Mouse (Mus musculus) neural tube, embryonic 15.5 days (tissue): ENCODE measurements at regions not wholly inside any gene's neighbourhood (a gene's known extent, or its start where the extent isn't known, plus 50 kb on each side); places are given as distances from the start of the nearest gene placed in this dataset.

ENCODE experiments used
- ATAC-seq: fragments of 200-750 bp; cut with Nextera tagmentation; 2 replicates; pipeline ENCODE4 v1.8.0; 2017; ENCODE audit warnings: mild to moderate bottlenecking, moderate TSS enrichment, moderate library complexity; ENCODE audit not compliant: low FRiP score
- H3K27ac ChIP-seq: fragments of 300-500 bp; sonication (generic); replicated peaks from 2 replicates; pipeline ENCODE4 v1.5.1; 2015; ENCODE audit warnings: mild to moderate bottlenecking, inconsistent platforms
- H3K27me3 ChIP-seq: fragments of 300-500 bp; sonication (generic); replicated peaks from 2 replicates; pipeline ENCODE4 v1.6.1; 2015; ENCODE audit warnings: inconsistent platforms
- H3K36me3 ChIP-seq: fragments of 300-500 bp; sonication (generic); 2 replicates; pipeline ENCODE4 v1.6.1; 2015; ENCODE audit warnings: inconsistent platforms
- H3K4me1 ChIP-seq: fragments of 300-500 bp; sonication (generic); 2 replicates; pipeline ENCODE4 v1.6.1; 2015; ENCODE audit warnings: inconsistent platforms
- H3K4me2 ChIP-seq: fragments of 300-500 bp; sonication (generic); 2 replicates; pipeline ENCODE4 v1.6.1; 2015; ENCODE audit warnings: inconsistent platforms, mild to moderate bottlenecking, moderate library complexity
- H3K4me3 ChIP-seq: fragments of 300-500 bp; sonication (generic); replicated peaks from 2 replicates; pipeline ENCODE4 v1.5.1; 2015; ENCODE audit warnings: mild to moderate bottlenecking, inconsistent platforms
- H3K9ac ChIP-seq: fragments of 300-500 bp; sonication (generic); replicated peaks from 2 replicates; pipeline ENCODE4 v1.6.1; 2015; ENCODE audit warnings: mild to moderate bottlenecking, inconsistent platforms
- H3K9me3 ChIP-seq: fragments of 300-500 bp; sonication (generic); replicated peaks from 2 replicates; pipeline ENCODE4 v1.6.1; 2016; ENCODE audit warnings: inconsistent platforms
- WGBS: fragments of 180-500 bp; shearing (Covaris S2); methylation state at CpG from one replicate; pipeline ENCODE4 v1.1.7; 2015; ENCODE audit warnings: mixed read lengths; 5-methylcytosine and 5-hydroxymethylcytosine counted together

DNA sequence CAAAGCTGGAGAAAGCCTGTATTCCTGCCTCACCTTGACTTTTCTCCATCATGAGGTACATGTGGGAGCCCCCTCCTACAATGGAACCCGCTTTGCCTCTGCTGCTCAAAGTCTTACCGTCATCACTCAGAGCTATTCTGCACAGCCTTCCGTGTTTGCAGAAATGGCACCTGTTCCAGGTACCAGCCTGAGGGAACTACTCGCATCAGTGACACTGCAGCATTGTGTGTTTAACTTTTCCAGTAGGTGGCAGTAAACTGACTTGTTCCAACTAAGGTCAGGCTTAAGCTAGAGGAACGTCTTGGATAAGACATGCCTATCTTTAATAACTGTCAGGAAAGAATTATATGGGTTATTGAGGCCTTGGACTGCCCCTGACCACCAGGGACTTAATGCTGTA lies 71.4 kb downstream of the Fam173b start:
- ATAC-seq = no peak
- H3K4me2 ChIP-seq = no peak overlapping the region
- no peaks in the 10 kb centered on the region for H3K27me3 ChIP-seq
- H3K9ac ChIP-seq = no peak overlapping the region
- no peak overlapping the region for H3K27ac ChIP-seq
- H3K36me3 ChIP-seq = no peaks in the 10 kb centered on the region
- 48% methylated on average over 5 of the region's 5 CpGs for WGBS
- peaks cover 5% of the 10 kb centered on the region; the same call in 1 of the 2 replicates for H3K4me1 ChIP-seq
- H3K4me3 ChIP-seq = no peak overlapping the region
- no peaks in the 10 kb centered on the region for H3K9me3 ChIP-seq

DNA sequence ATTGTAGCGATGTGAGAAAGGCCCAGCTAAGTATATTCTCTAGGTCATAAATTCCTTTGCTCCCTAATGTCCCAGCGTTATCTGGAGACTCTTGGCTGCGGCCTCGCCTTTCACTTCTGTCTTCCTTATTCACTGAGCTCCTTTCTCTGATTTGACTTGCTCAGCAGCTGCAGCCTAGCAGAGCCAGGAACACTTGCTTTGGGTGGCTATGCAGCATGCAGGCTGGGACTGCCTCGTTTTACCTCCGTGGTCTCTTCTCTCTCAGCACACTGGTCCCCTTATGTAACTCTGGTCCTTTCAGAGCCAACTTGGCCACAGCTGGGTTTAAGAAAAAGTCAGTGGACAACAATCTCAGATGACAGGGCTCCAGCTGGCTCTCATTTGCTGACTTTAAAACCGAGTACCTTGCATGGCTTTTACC lies 75.1 kb downstream of the Fam173b start:
- WGBS = 31% methylated on average over 7 of the region's 7 CpGs
- no peaks in the 10 kb centered on the region for H3K36me3 ChIP-seq
- no peak overlapping the region for H3K4me3 ChIP-seq
- no peak overlapping the region for H3K4me2 ChIP-seq
- H3K9me3 ChIP-seq = no peaks in the 10 kb centered on the region
- no peaks in the 10 kb centered on the region for H3K27me3 ChIP-seq
- H3K9ac ChIP-seq = no peak overlapping the region
- no peak overlapping the region for H3K27ac ChIP-seq
- ATAC-seq = no peak
- peaks cover 5% of the 10 kb centered on the region; the same call in 1 of the 2 replicates for H3K4me1 ChIP-seq

DNA sequence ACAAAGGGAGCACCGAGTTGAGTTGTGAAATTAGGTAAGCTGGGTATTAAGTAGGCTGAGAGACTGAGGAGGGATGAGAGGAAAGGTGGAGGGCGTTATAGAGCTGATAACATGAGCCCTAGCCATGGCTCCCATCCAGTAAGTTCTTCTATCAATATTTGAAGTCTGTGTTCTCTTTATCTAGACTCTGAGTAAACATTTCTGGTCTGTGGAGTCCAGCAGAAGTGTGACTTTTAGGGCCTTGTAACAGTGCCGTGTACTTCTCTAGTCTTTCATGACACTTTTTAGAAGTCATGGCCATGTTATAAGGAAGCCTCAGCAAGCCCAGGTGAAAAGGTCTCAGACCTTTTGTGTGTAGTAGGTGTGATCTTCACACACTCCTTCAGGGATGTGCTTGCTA lies 91.5 kb downstream of the Fam173b start:
- Histone ChIP-seq H3K27me3 (no peaks in the 10 kb centered on the region), H3K4me3 (no peak overlapping the region), H3K4me2 (no peak overlapping the region), H3K27ac (no peak overlapping the region), H3K36me3 (no peaks in the 10 kb centered on the region), H3K9me3 (no peaks in the 10 kb centered on the region), H3K4me1 (no peaks in the 10 kb centered on the region), H3K9ac (no peak overlapping the region)
- 88% methylated on average over 3 of the region's 3 CpGs for WGBS
- ATAC-seq = no peak

DNA sequence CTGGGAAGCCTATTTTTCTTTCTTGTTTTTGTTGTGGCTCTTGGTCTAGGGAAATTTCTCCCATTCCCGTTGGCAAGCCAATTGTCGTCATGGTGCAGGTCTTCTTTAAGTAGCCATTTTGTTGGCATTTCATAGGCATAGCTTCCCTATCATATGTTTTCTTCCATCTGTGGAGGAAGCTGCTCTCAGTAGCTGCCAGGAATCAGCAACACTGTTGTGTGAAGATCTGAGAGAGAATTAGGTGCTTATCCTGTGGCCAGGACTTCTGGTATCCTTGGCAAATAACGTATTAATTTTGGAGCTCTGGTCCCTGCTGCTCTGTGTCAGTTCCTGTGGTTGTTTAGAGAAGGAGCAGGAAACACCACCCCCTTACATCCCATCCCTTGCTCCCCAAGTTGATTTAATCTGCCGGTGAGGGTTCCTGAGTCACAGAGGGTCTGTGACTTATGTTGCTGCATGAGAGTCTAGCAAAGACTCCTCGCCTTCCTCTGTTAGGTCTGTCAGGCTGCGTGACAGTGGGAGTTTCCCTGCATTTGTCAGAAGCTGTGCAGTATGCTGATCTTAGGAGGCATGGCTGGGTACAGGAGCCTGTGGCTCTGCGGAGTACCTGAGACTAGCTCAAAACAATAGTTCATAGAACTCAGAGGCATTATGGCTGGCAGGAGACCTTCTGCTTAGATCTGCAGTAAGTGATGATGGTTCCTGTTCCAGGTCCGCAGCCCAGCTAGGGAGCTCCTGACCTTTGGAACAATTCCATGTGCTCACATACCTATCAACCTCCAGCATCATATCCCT lies 93.4 kb downstream of the Fam173b start:
- WGBS = 92% methylated on average over 8 of the region's 8 CpGs
- H3K9me3 ChIP-seq = no peaks in the 10 kb centered on the region
- ATAC-seq = no peak

DNA sequence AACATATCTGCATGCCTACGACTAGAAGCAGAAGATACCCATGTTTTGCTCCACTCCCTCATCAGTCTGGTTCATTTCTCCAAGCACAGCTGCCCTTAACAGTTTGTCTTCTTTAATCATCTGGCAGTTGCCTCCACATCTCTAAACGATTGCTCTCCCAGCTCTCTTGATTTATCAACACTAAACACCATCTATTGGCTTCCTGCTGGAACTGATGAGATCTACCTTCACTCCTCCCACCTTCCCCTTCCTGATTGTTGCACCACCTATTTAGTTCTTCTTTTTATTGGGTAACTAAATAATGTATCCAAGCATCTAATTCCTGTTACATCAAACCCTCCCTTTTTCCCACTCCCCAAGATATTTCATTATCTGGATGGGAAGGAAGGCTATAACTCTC lies 101.7 kb downstream of the Fam173b start:
- Histone ChIP-seq H3K27ac (no peak overlapping the region), H3K27me3 (no peaks in the 10 kb centered on the region), H3K36me3 (no peaks in the 10 kb centered on the region), H3K9me3 (0 out of 2 replicates have a peak, but pooled peaks cover 2% of the 10 kb centered on the region), H3K9ac (no peak overlapping the region), H3K4me1 (no peaks in the 10 kb centered on the region), H3K4me2 (no peak overlapping the region), H3K4me3 (no peak overlapping the region)
- ATAC-seq = no peak
- 78% methylated on average over 2 of the region's 2 CpGs for WGBS

More for the DNA sequence above, 93.4 kb downstream of the Fam173b start:
- no peak overlapping the region for H3K9ac ChIP-seq
- no peak overlapping the region for H3K4me3 ChIP-seq
- H3K27me3 ChIP-seq = no peaks in the 10 kb centered on the region
- no peaks in the 10 kb centered on the region for H3K4me1 ChIP-seq
- H3K4me2 ChIP-seq = no peak overlapping the region
- no peak overlapping the region for H3K27ac ChIP-seq
- no peaks in the 10 kb centered on the region for H3K36me3 ChIP-seq

DNA sequence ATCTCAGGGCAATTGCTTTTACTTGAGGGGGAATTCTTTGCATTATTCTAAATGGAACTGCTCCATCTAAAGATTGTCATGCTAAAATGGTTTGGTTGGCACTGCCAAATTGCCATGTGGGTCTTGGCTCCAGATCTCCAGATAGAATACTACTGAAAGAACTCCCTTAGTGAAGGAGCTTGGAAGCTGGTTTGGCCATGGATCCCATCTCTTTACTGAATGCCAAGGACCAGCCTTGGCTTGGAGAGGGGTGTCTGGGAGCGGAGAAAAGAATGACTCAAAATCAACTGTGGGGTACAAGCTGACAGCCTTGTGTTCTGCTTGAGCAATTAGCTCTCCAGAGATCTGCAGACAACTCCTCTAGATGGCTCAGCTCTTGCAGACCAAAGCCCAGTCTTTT lies 105.8 kb downstream of the Fam173b start:
- H3K4me1 ChIP-seq = no peaks in the 10 kb centered on the region
- ATAC-seq = no peak
- no peaks in the 10 kb centered on the region for H3K36me3 ChIP-seq
- H3K4me3 ChIP-seq = no peak overlapping the region
- no peaks in the 10 kb centered on the region for H3K27me3 ChIP-seq
- 0 out of 2 replicates have a peak, but pooled peaks cover 2% of the 10 kb centered on the region for H3K9me3 ChIP-seq
- no peak overlapping the region for H3K9ac ChIP-seq
- 82% methylated on average over 1 of the region's 1 CpGs for WGBS
- H3K27ac ChIP-seq = no peak overlapping the region
- no peak overlapping the region for H3K4me2 ChIP-seq

DNA sequence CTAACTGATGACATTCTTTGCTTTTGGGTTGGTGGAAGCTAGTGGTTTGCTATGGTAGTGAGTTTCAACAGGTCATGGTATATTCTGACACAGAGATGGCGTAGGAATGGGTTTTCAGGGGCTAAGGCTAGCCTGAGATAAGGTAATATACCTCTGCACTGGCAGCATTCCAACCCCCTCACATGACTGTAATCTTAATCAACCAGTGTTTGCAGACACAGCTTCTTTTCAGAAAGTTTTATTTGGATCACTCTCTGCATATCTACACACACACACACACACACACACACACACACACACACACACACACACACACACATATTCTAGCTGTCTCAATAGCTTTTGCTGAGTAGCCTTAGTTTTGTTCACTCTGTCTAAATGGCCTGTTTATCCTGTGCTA lies 119.4 kb downstream of the Fam173b start:
- ATAC-seq = no peak
- H3K27ac ChIP-seq = no peak overlapping the region
- H3K4me3 ChIP-seq = no peak overlapping the region
- WGBS = 74% methylated on average over 1 of the region's 1 CpGs
- H3K36me3 ChIP-seq = no peaks in the 10 kb centered on the region
- no peaks in the 10 kb centered on the region; the same call in 1 of the 2 replicates for H3K4me1 ChIP-seq
- H3K4me2 ChIP-seq = no peak overlapping the region
- H3K27me3 ChIP-seq = no peaks in the 10 kb centered on the region
- no peaks in the 10 kb centered on the region for H3K9me3 ChIP-seq
- no peak overlapping the region for H3K9ac ChIP-seq

DNA sequence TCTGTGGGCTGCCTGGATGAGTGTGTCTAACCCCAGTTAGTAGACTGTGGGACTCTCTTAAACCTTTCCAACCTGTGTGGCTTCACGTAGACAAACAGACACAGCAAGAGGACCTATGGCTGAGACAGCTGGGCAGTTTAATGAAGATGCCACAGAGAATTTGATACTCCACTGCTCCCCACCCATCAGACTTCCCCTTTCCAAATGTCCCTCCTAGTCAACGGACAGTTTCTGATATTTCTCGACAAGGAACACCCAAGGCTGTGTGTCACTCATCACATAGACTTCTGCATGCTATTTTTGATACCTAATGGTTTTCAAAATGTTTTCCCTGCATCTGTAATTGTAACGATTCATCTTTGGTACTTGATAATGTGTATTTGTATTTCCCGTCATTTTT lies 120.8 kb downstream of the Fam173b start:
- Histone ChIP-seq H3K36me3 (no peaks in the 10 kb centered on the region), H3K27me3 (no peaks in the 10 kb centered on the region), H3K4me1 (no peaks in the 10 kb centered on the region), H3K4me3 (no peak overlapping the region), H3K4me2 (no peak overlapping the region), H3K9me3 (no peaks in the 10 kb centered on the region), H3K9ac (no peak overlapping the region), H3K27ac (no peak overlapping the region)
- no peak for ATAC-seq
- 93% methylated on average over 5 of the region's 5 CpGs for WGBS

DNA sequence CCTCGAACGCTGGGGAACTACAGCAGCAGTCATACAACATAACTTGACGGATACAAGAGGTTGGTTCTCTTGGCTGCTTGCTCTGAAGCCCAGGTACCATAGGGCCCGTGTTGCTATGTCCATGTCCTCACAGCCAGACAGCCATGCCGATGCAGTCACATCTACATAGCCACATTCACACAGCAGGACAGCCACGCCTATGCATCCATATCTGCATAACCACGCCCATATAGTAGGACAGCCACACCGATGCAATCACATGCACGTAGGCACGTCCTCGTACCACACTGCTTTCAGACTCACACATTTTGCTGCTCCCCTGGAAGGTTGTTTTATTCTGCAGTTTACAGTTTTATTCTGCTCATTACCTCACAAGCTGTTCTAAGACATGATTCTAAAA lies 122.6 kb downstream of the Fam173b start:
- Histone ChIP-seq H3K9me3 (no peaks in the 10 kb centered on the region), H3K27me3 (no peaks in the 10 kb centered on the region), H3K9ac (no peak overlapping the region), H3K4me1 (no peaks in the 10 kb centered on the region), H3K4me2 (no peak overlapping the region), H3K36me3 (no peaks in the 10 kb centered on the region), H3K27ac (no peak overlapping the region), H3K4me3 (no peak overlapping the region)
- 77% methylated on average over 11 of the region's 11 CpGs for WGBS
- ATAC-seq = no peak

DNA sequence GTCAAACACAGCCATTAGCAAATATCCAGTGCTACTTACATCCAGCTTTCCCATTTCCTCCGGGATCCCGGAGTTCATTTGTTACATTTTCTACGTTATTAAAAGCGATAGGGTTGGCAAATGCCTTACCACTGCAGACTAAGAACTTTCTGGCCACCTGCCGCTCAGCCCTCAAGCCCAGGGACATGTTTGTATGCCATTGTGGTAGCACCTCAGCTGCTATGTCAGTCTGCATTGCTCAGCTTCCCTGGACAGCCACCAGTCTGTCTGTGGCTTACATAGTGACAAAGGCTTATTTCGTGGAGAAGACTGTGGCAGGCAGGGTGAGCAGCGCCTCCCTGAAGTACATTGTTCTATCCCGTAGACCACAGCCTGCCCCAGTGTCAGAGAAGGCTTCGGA lies 127.5 kb downstream of the Fam173b start:
- H3K4me3 ChIP-seq = no peak overlapping the region
- H3K36me3 ChIP-seq = no peaks in the 10 kb centered on the region
- no peak overlapping the region for H3K27ac ChIP-seq
- no peaks in the 10 kb centered on the region for H3K9me3 ChIP-seq
- ATAC-seq = no peak
- H3K4me1 ChIP-seq = no peaks in the 10 kb centered on the region
- WGBS = 91% methylated on average over 9 of the region's 9 CpGs
- H3K9ac ChIP-seq = no peak overlapping the region
- no peak overlapping the region for H3K4me2 ChIP-seq
- no peaks in the 10 kb centered on the region for H3K27me3 ChIP-seq

DNA sequence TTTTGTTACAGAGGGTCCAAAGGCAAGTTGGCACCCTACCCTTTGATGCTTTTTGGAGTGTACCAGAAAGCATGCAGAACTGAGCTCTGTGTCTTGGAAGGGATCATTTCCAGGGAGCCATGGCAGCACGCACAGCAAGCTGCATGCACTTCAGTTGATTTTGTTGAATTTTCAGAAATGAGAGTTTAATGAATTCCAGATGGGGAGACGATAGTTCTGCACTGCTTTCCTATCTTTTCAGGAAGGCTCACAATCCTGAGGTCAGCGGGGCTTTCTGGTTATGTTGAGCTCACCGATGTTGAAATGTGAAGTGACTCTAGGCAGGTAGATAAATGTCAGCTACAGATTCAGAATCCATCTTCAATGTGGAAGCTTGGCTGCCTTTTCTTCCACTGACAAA lies 140.0 kb downstream of the Fam173b start:
- 87% methylated on average over 4 of the region's 4 CpGs for whole genome bisulfite sequencing
- no peak overlapping the region for H3K4me3 ChIP-seq
- no peak overlapping the region for H3K9ac ChIP-seq
- H3K27ac ChIP-seq = no peak overlapping the region
- no peaks in the 10 kb centered on the region for H3K9me3 ChIP-seq
- no peak for ATAC-seq
- H3K4me1 ChIP-seq = no peaks in the 10 kb centered on the region
- H3K4me2 ChIP-seq = no peak overlapping the region
- H3K36me3 ChIP-seq = no peaks in the 10 kb centered on the region
- H3K27me3 ChIP-seq = no peaks in the 10 kb centered on the region

DNA sequence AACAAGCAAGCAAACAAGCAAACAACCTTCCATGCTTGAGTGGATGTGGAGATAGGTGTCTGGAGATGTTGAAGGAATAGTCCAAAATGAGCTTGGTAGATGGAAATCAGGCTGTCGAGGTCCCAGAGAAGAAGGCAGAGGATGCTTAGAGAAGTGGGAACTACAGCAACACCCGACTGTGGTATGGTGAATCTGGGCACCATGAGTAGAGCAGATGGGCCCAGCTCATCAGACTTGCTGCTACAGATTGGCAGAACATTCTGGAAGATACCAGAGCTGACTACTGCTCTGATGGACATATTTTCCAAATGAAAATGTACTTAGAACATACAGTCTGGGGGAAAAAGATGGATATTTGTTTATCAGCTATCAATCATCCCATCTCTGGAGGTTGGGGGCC lies 142.9 kb downstream of the Fam173b start:
- no peak overlapping the region for H3K4me3 ChIP-seq
- no peaks in the 10 kb centered on the region for H3K9me3 ChIP-seq
- H3K4me1 ChIP-seq = no peaks in the 10 kb centered on the region
- 90% methylated on average over 2 of the region's 2 CpGs for WGBS
- H3K27ac ChIP-seq = no peak overlapping the region
- H3K36me3 ChIP-seq = no peaks in the 10 kb centered on the region
- no peak for ATAC-seq
- H3K4me2 ChIP-seq = no peak overlapping the region
- no peak overlapping the region for H3K9ac ChIP-seq
- H3K27me3 ChIP-seq = no peaks in the 10 kb centered on the region
